Mouse (Mus musculus) embryonic fibroblast, embryonic 13.5 days (primary cell): ENCODE data around the gene Fam171a1. TPM values are rescaled to one million over a fixed set of nuclear protein-coding genes. Genes with fewer than 3 reads are reported as not detected.
"Not testable (repeated sequence)": the region's sequence is repeated elsewhere in the genome, so short reads cannot be mapped to it uniquely, and the experiment has no call there.

Experiments used
- H3K27ac ChIP-seq: 2 replicates; pipeline ENCODE4 v1.5.1; 2012; ENCODE audit warnings: low read length, control low read depth, inconsistent platforms; ENCODE audit not compliant: insufficient read depth
- H3K4me1 ChIP-seq: 2 replicates; pipeline ENCODE4 v1.6.1; 2011; ENCODE audit warnings: low read length; ENCODE audit not compliant: control insufficient read depth, insufficient read depth
- H3K4me3 ChIP-seq: 2 replicates; pipeline ENCODE4 v1.5.1; 2011; ENCODE audit warnings: mild to moderate bottlenecking, control low read depth, low read length; ENCODE audit not compliant: insufficient read depth
- CTCF ChIP-seq: IDR thresholded peaks from 2 replicates; pipeline ENCODE4 v1.5.1; 2011; ENCODE audit warnings: mild to moderate bottlenecking, control low read depth, low read length, moderate library complexity, borderline replicate concordance; ENCODE audit not compliant: insufficient read depth
- POLR2A ChIP-seq: IDR thresholded peaks from 2 replicates; pipeline ENCODE4 v1.6.1; 2011; ENCODE audit warnings: low read depth, mild to moderate bottlenecking, control low read depth, low read length, moderate library complexity
- polyA plus RNA-seq: library from polyadenylated mRNA; stranded (reverse); fragments of >200 nt; gene quantifications from 2 replicates; pipeline ENCODE4 v1.2.4, GENCODE M21; 2011; ENCODE audit warnings: low read depth; ENCODE audit not compliant: missing spikeins, insufficient read length

Fam171a1 gene
- polyA plus RNA-seq, 1 experiment, result 25.9 TPM

DNA sequence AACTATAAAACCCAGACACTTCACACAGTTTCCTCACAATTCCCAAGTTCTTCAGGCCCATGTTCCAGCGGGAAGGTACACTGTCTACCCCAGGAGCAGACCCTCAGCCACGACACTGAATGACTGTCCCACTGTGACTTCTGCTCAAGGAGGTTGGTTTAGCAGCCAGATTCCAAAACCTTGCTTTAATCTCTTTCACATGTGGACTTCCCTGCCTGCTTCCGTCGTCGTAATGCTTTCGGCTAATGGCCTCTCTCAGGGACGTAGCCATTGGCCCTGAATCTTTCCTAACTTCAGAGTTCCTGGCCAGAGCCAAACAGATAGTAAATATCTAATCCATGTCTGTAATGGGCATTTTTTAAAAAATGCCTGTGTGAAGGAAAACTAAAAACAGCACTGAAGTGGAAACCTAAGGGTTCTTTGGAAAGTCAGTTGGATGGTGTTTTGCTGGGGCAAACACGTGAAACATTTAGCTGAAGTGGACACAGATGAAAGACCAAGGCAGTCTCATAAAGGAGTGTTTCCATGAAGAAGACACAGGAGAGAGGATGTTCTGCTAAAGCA is 51.1 kb downstream of the Fam171a1 start:
- H3K4me1 ChIP-seq, result no peaks in the 10 kb centered on the region
- H3K27ac ChIP-seq, result no peak overlapping the region
- TF ChIP-seq CTCF, result no peak
- no peak for TF ChIP-seq POLR2A
- H3K4me3 ChIP-seq, result no peak overlapping the region

DNA sequence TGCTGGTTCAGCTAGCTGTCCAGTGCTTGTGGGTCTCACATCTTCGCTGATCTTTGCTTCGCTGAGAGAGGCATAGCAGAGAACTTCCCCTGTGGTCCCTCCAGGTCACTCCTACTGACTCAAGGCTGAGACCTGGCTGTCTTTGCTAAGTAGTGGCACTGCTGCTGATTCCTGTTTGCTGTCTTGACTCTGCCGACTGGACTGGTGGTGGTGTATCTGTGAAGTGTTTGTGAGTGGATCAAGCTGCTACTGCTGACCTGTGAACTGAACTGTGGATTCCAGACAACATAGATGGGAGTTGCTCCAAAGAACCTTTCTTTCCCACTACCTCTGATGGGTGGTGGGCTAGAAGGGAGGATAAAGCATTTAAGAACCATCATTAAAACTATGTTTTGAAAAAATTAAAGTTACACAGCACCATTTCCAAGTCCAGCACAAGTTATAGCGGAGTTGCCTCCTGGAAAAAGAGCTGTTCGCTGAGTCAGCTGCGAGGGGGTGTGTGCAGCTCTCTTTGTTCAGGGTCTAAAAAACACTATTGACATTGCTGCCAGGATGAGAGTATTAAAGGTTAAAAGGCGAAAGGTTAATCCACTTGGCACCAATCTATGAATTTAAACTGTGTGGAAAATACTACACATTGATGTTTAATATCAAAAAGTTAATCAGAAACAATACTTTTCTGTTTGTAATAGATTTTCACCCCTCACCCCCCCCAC is 52.0 kb downstream of the Fam171a1 start:
- TF ChIP-seq CTCF (no peak), POLR2A (no peak)
- H3K4me1 ChIP-seq, result no peaks in the 10 kb centered on the region
- H3K4me3 ChIP-seq, result no peak overlapping the region
- no peak overlapping the region for H3K27ac ChIP-seq

DNA sequence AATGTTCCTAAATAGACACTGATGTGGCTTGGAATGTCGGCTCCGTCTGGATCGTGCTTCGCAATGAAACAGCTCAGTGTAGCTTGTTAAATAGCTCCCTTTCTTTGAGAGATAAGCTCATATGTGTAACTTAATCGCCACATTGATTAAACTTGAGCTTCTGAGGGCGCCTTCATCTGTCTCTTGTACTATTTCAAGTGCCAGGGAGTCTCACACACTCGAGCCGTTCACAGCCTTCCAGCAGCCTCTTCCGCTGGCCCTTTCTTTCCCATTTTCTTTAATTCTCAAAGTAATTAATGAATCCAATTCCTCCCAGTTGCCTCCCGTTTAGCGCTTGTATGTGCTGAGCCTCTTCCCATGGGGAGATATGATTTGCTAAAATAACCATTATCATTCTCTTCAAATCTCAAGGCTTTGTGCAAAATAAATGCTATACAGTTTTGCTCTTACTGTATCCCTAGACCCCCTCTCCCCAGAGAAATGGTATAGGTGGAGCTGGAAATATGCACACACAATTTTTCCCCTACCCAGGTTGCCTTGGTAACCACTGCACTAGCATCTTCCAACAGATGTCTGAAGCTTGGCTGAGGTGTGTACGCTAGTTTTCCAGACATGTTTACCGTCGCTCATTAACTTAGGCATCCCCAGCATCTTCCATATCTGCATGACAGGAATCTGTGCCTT is 54.8 kb downstream of the Fam171a1 start:
- Histone ChIP-seq H3K4me1 (peaks cover 4% of the 10 kb centered on the region; the same call in 1 of the 2 replicates), H3K4me3 (no peak overlapping the region), H3K27ac (no peak overlapping the region)
- TF ChIP-seq CTCF (no peak), POLR2A (no peak)

GRCm38 (mm10) chr2:3169403-3169747 is 55.4 kb downstream of the Fam171a1 start:
- TF ChIP-seq POLR2A, result no peak
- TF ChIP-seq CTCF, result no peak
- Histone ChIP-seq H3K4me1 (peaks cover 4% of the 10 kb centered on the region; the same call in 1 of the 2 replicates), H3K4me3 (no peak overlapping the region), H3K27ac (no peak overlapping the region)

- peaks cover 4% of the 10 kb centered on the region; the same call in 1 of the 2 replicates for H3K4me1 ChIP-seq
- H3K27ac ChIP-seq, result no peak overlapping the region
- no peak overlapping the region for H3K4me3 ChIP-seq
- TF ChIP-seq POLR2A (no peak), CTCF (no peak)
Measured at GRCm38 (mm10) chr2:3171774-3172173, 57.8 kb downstream of the Fam171a1 start.

- Histone ChIP-seq H3K4me3 (no peak overlapping the region), H3K4me1 (peaks cover 4% of the 10 kb centered on the region; the same call in 1 of the 2 replicates), H3K27ac (peak overlapping the region; percentile 3; the same call in 1 of the 2 replicates)
- TF ChIP-seq POLR2A (no peak), CTCF (no peak)
Measured at GRCm38 (mm10) chr2:3172656-3173055, 58.6 kb downstream of the Fam171a1 start.

GRCm38 (mm10) chr2:3174890-3175289 is 60.9 kb downstream of the Fam171a1 start:
- H3K27ac ChIP-seq, result no peak overlapping the region
- peaks cover 5% of the 10 kb centered on the region for H3K4me1 ChIP-seq
- no peak for TF ChIP-seq CTCF
- TF ChIP-seq POLR2A, result no peak
- H3K4me3 ChIP-seq, result no peak overlapping the region

- not testable (repeated sequence) for H3K4me1 ChIP-seq, H3K27ac ChIP-seq, H3K4me3 ChIP-seq
Measured at GRCm38 (mm10) chr2:3175988-3176387, 62.0 kb downstream of the Fam171a1 start.

DNA sequence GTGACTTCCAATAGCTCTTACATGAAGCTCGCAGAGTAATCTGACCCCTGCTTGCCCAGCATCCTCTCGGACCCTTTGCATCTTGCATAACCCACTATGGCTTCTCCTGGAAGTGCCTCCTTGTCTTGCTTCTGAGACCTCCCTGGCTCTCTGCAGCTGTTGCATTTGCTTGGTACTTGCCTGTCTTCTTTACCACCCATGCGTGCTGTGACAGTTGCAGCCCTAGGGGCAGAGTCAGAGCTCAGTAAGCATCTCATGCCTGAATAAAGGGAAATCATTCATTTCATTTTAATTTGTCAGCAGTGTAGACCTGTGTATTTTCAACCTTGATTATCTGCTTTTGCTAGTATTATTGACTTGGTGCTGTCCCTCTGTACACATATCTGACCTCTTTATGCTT is 62.7 kb downstream of the Fam171a1 start:
- Histone ChIP-seq H3K4me3 (no peak overlapping the region), H3K27ac (no peak overlapping the region), H3K4me1 (peaks cover 5% of the 10 kb centered on the region)
- TF ChIP-seq CTCF (no peak), POLR2A (no peak)

- no peak overlapping the region for H3K4me3 ChIP-seq
- no peak for TF ChIP-seq POLR2A
- TF ChIP-seq CTCF, result no peak
- H3K27ac ChIP-seq, result no peak overlapping the region
- peaks cover 2% of the 10 kb centered on the region; the same call in 1 of the 2 replicates for H3K4me1 ChIP-seq
Measured at GRCm38 (mm10) chr2:3180550-3180949, 66.5 kb downstream of the Fam171a1 start.
